Mouse (Mus musculus): ENCODE measurements around the gene Prtn3. TPM values are rescaled to one million over a fixed set of nuclear protein-coding genes. Genes with fewer than 3 reads are reported as not detected.

The Prtn3 gene
- polyA plus RNA-seq, 1 experiment from 2014 or later = 2.4 TPM

GRCm38 (mm10) chr10:79857452-79857811 lies 16.8 kb upstream of the Prtn3 start:
- ATAC-seq (no peak), DNase-seq (ENCODE audit: low spot score) (peak; percentile 91)
- Histone ChIP-seq H3K4me1 (ENCODE audit: insufficient read depth, low read depth, low read length) (peaks cover 36% of the 10 kb centered on the region), H3K27me3 (replicated peaks; ENCODE audit: insufficient read depth, low read length) (no peaks in the 10 kb centered on the region), H3K27ac (ENCODE audit: low read length) (peak overlapping the region; percentile 99), H3K36me3 (ENCODE audit: insufficient read depth, low read length) (peaks cover 31% of the 10 kb centered on the region), H3K9me3 (ENCODE audit: low read length) (no peaks in the 10 kb centered on the region), H3K4me2 (replicated peaks; ENCODE audit: low read depth, low read length) (peak overlapping the region; percentile 89), H3K9ac (replicated peaks; ENCODE audit: low read depth) (peak overlapping the region; percentile 78), H3K4me3 (ENCODE audit: low read depth, low read length) (peak overlapping the region; percentile 71; the same call in 1 of the 2 replicates)
- 0% methylated on average over 4 of the region's 4 CpGs for WGBS
- peak; percentile 5; the same call in 1 of the 2 replicates for TF ChIP-seq CTCF (IDR thresholded peaks at IDR 0.05)
- peak; percentile 52; the same call in 1 of the 2 replicates for TF ChIP-seq EP300 (IDR thresholded peaks at IDR 0.05)

- peaks cover 32% of the 10 kb centered on the region for H3K4me1 ChIP-seq (ENCODE audit: insufficient read depth, low read depth, low read length)
Observed at GRCm38 (mm10) chr10:79857894-79858293, 16.4 kb upstream of the Prtn3 start.

GRCm38 (mm10) chr10:79858416-79859074 lies 15.7 kb upstream of the Prtn3 start:
- TF ChIP-seq CTCF (IDR thresholded peaks at IDR 0.05) (no peak), EP300 (IDR thresholded peaks at IDR 0.05) (0 out of 2 replicates have a peak, but pooled peaks have one; percentile 10)
- 33% methylated on average over 16 of the region's 17 CpGs for WGBS
- Histone ChIP-seq H3K4me1 (ENCODE audit: insufficient read depth, low read depth, low read length) (peaks cover 27% of the 10 kb centered on the region), H3K27me3 (replicated peaks; ENCODE audit: insufficient read depth, low read length) (no peaks in the 10 kb centered on the region), H3K9ac (replicated peaks; ENCODE audit: low read depth) (no peak overlapping the region), H3K9me3 (ENCODE audit: low read length) (no peaks in the 10 kb centered on the region), H3K4me3 (ENCODE audit: low read depth, low read length) (no peak overlapping the region), H3K27ac (ENCODE audit: low read length) (peak overlapping the region; percentile 47; the same call in 1 of the 2 replicates), H3K36me3 (ENCODE audit: insufficient read depth, low read length) (peaks cover 42% of the 10 kb centered on the region), H3K4me2 (replicated peaks; ENCODE audit: low read depth, low read length) (peak overlapping the region; percentile 89)
- no peak for ATAC-seq
- peak; percentile 77 for DNase-seq (ENCODE audit: low spot score)

More at GRCm38 (mm10) chr10:79857894-79858293, 16.4 kb upstream of the Prtn3 start:
- Histone ChIP-seq H3K9ac (replicated peaks; ENCODE audit: low read depth) (no peak overlapping the region), H3K27me3 (replicated peaks; ENCODE audit: insufficient read depth, low read length) (no peaks in the 10 kb centered on the region), H3K36me3 (ENCODE audit: insufficient read depth, low read length) (peaks cover 36% of the 10 kb centered on the region), H3K4me2 (replicated peaks; ENCODE audit: low read depth, low read length) (peak overlapping the region; percentile 89), H3K27ac (ENCODE audit: low read length) (peak overlapping the region; percentile 47; the same call in 1 of the 2 replicates), H3K9me3 (ENCODE audit: low read length) (no peaks in the 10 kb centered on the region), H3K4me3 (ENCODE audit: low read depth, low read length) (peak overlapping the region; percentile 71; the same call in 1 of the 2 replicates)
- DNase-seq (ENCODE audit: low spot score) (no peak), ATAC-seq (no peak)
- WGBS = 44% methylated on average over 2 of the region's 2 CpGs
- TF ChIP-seq EP300 (IDR thresholded peaks at IDR 0.05) = no peak
- TF ChIP-seq CTCF (IDR thresholded peaks at IDR 0.05) = no peak

GRCm38 (mm10) chr10:79859116-79859515 lies 15.2 kb upstream of the Prtn3 start:
- Histone ChIP-seq H3K4me2 (replicated peaks; ENCODE audit: low read depth, low read length) (no peak overlapping the region), H3K27ac (ENCODE audit: low read length) (no peak overlapping the region)

GRCm38 (mm10) chr10:79860079-79860911 lies 14.0 kb upstream of the Prtn3 start:
- TF ChIP-seq EP300 (IDR thresholded peaks at IDR 0.05) = no peak
- no peak for TF ChIP-seq CTCF (IDR thresholded peaks at IDR 0.05)
- H3K4me3 ChIP-seq (ENCODE audit: low read depth, low read length) = no peak overlapping the region
- no peaks in the 10 kb centered on the region for H3K27me3 ChIP-seq (replicated peaks; ENCODE audit: insufficient read depth, low read length)
- H3K36me3 ChIP-seq (ENCODE audit: insufficient read depth, low read length) = peaks cover 42% of the 10 kb centered on the region
- no peak for DNase-seq (ENCODE audit: low spot score)
- no peak for ATAC-seq
- H3K4me1 ChIP-seq (ENCODE audit: insufficient read depth, low read depth, low read length) = peaks cover 23% of the 10 kb centered on the region
- H3K27ac ChIP-seq (ENCODE audit: low read length) = no peak overlapping the region
- no peaks in the 10 kb centered on the region for H3K9me3 ChIP-seq (ENCODE audit: low read length)
- no peak overlapping the region for H3K4me2 ChIP-seq (replicated peaks; ENCODE audit: low read depth, low read length)
- WGBS = 90% methylated on average over 26 of the region's 26 CpGs
- H3K9ac ChIP-seq (replicated peaks; ENCODE audit: low read depth) = no peak overlapping the region

More at GRCm38 (mm10) chr10:79859116-79859515, 15.2 kb upstream of the Prtn3 start:
- no peak for ATAC-seq
- Histone ChIP-seq H3K4me1 (ENCODE audit: insufficient read depth, low read depth, low read length) (peaks cover 23% of the 10 kb centered on the region), H3K27me3 (replicated peaks; ENCODE audit: insufficient read depth, low read length) (no peaks in the 10 kb centered on the region), H3K36me3 (ENCODE audit: insufficient read depth, low read length) (peaks cover 42% of the 10 kb centered on the region), H3K4me3 (ENCODE audit: low read depth, low read length) (no peak overlapping the region), H3K9ac (replicated peaks; ENCODE audit: low read depth) (no peak overlapping the region), H3K9me3 (ENCODE audit: low read length) (no peaks in the 10 kb centered on the region)
- DNase-seq (ENCODE audit: low spot score) = no peak
- WGBS = 56% methylated on average over 11 of the region's 11 CpGs
- TF ChIP-seq EP300 (IDR thresholded peaks at IDR 0.05) (no peak), CTCF (IDR thresholded peaks at IDR 0.05) (no peak)
